Mouse (Mus musculus): ENCODE data around the gene Olfr1061.
"Not testable (repeated sequence)": the region's sequence is repeated elsewhere in the genome, so short reads cannot be mapped to it uniquely, and the experiment has no call there.

The Olfr1061 gene

DNA sequence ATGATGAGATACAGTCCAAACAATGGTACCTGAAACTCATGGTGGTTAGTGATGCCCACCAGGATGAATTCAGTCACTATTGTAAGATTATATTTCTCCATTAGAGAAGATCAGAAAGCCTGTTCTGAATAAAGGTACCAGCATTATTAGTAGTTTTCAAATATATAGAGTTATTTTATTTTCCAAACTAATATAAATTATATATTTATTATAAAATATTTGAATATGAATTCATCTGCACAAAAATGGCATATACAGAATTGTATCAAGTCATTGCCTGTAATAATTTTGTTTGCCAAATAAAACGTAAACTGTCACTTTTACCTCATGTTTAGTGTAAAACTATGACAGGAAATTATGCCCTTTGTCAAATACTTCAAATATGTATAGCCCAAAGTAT is at the start of gene Olfr1061:
Gene Olfr1061, minus strand, starts transcription at position 101 of the 400 bp plus-strand sequence.
- no peak for DNase-seq

DNA sequence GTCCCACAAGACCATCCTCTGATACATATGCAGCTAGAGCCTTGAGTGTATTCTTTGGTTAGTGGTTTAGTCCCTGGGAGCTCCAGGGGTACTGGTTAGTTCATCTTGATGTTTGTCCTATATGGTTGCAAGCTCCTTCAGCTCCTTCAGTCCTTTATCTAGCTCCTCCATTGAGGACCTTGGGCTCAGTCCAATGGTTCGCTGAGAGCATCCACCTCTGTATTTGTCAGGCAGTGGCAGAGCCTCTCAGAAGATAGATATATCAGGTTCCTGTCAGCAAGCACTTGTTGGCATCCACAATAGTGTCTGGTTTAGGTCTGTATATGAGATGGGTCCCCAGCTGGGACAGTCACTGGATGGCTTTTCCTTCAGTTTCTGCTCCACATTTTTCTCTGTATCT is 46.6 kb upstream of the Olfr1061 start:
- no peak for DNase-seq

DNA sequence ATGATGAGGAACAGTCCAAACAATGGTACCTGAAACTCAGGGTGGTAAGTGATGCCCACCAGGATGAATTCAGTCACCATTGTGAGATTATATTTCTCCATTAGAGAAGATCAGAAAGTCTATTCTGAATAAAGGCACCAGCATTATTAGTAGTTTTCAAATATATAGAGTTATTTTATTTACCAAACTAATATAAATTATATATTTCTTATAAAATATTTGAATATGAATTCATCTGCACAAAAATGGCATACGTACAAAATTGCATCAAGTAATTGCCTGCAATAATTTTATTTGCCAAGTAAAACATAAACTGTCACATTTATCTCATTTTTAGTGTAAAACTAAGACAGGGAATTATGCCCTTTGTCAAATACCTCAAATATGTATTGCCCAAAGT is 42.3 kb upstream of the Olfr1061 start, which contains the start of gene Olfr1066:
Gene Olfr1066, minus strand, starts transcription at position 101 of the 400 bp plus-strand sequence.
- DNase-seq: no peak

DNA sequence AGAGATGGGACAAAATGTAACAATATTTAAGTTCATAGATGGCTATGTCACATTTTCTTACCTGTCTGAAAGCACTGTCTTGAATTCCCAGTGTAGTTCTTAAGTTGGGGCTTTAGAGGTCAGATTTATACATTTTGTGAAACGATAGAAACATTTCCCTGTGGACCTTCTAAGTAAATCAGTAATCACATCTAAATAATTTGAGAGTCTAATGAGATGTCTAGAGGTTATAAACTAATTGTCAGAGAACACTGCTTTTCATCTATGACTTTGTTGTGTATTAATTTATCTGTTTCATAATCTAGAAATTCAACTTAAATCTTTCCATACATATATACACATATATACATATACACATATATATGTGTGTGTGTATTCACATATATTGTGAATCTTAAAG is 36.6 kb upstream of the Olfr1061 start, which contains the start of gene Olfr1065:
Gene Olfr1065, minus strand, starts transcription at position 101 of the 400 bp plus-strand sequence.
- not testable (repeated sequence) for DNase-seq

GRCm38 (mm10) chr2:86442101-86442500 is 28.3 kb upstream of the Olfr1061 start:
- DNase-seq: not testable (repeated sequence)

- not testable (repeated sequence) for DNase-seq
These were observed 14.7 kb upstream of the Olfr1061 start for GRCm38 (mm10) chr2:86428511-86428910.

- DNase-seq: not testable (repeated sequence)
These were observed 12.8 kb upstream of the Olfr1061 start, which contains the start of gene Olfr1062 for GRCm38 (mm10) chr2:86426649-86427048. TSS of gene Olfr1062 (minus strand) at chr2:86426749.

DNA sequence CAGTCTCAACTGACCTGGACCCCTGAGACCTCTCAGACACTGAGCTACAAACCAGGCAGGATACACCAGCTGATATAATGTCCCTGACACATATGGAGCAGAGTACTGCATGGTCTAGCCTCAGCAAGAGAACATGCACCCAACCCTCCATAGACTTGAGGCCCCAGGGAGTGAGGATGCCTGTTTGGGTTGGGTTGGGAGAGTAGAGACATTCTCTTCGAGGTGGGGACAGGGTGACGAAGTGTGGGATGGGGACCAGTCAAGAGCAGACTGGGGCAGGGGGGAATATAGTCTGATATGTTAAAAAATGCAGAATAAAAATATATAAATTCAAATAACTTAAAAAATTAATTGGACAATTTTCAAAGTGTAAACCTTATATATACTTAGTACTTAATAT is 18.7 kb downstream of the Olfr1061 start:
- DNase-seq: no peak

DNA sequence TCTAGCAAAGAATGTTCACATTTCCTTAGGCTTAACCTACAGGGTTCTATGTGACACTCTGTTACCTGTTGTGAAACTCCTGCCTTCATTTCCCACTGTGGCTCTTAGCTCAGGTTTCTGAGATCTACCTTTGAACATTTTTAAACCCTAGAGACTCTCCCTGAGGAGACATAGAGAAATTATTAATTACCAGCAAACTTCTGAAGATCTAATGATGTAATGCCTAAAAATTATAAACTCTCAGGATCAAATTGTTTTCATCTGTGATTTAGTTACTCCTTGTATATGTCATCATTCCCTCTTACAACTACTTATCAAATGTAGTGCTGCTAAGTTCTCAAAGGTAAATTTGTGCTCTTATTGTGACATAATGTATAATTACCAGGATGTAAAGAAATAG is 25.4 kb downstream of the Olfr1061 start, which contains the start of gene Olfr1058:
Gene Olfr1058, minus strand, starts transcription at position 101 of the 400 bp plus-strand sequence.
- not testable (repeated sequence) for DNase-seq

DNA sequence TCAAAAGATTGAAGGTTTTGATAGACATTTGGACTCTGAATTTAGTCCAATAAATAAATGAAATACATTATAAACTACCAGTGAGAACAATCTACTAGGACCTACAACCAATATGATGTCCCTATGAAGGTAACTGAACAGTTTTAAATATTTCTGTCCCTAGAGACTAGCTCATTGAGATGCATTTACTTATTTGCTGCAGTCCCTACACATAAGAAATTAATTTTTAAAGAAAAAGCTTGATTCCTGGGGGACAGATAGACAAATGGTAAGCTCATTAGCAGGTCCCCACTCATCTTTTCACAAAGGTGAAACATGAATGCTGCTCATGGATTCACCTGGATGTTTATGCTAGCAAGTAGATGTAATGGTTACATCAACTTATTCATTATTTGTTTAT is 35.6 kb downstream of the Olfr1061 start, which contains the start of gene Olfr1057:
Gene Olfr1057, minus strand, starts transcription at position 101 of the 400 bp plus-strand sequence.
- no peak for DNase-seq

DNA sequence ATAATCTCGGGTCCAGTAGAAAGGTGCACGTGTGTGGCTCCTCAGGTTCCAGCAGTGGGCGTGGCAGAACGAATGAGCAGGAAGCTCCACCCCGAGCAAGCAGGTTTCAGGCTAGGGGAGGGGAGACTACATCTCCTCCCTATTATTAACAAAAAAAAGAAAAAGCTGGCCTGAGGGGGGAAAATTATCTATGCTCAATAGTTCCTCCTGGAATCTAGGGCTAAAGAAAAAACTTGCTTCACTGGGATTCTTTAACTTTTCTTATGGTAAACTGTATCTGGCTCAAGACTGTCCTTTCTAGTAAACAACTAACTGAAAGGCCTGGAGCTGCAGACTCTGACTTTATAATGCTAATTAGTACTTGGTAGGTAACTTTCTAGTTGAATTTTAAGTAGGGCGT is 47.5 kb downstream of the Olfr1061 start:
- DNase-seq: not testable (repeated sequence)
